Mouse (Mus musculus) bone marrow, adult 2 months (tissue): ENCODE data around the gene Sdr39u1.

Experiments
- CTCF ChIP-seq: fragments of 200-500 bp; IDR thresholded peaks from 2 replicates; pipeline ENCODE4 v1.5.1; 2011; ENCODE audit warnings: low read length, control low read depth; ENCODE audit not compliant: control insufficient read depth, insufficient read depth
- POLR2A ChIP-seq: fragments of 200-500 bp; IDR thresholded peaks from 2 replicates; pipeline ENCODE4 v1.6.1; 2011; ENCODE audit warnings: low read depth, mild to moderate bottlenecking, control low read depth, low read length, borderline replicate concordance; ENCODE audit not compliant: control insufficient read depth

- TF ChIP-seq POLR2A (no peak), CTCF (no peak)
Observed at GRCm38 (mm10) chr14:55862970-55863369, 37.1 kb downstream of the Sdr39u1 start.
